Mouse (Mus musculus): Measurements from ENCODE around the gene Kdelr2. TPM values are rescaled to one million over a fixed set of nuclear protein-coding genes. Genes with fewer than 3 reads are reported as not detected.
"Not testable (repeated sequence)": the region's sequence is repeated elsewhere in the genome, so short reads cannot be mapped to it uniquely, and the experiment has no call there.

The Kdelr2 gene
- polyA plus RNA-seq, 1 experiment from 2014 or later = 297 TPM

- H3K4me1 ChIP-seq (replicated peaks) = peaks cover 9% of the 10 kb centered on the region
- peak overlapping the region; percentile 48 for H3K4me2 ChIP-seq
- H3K27me3 ChIP-seq = peaks cover 95% of the 10 kb centered on the region
- 24% methylated on average over 17 of the region's 17 CpGs for WGBS
- H3K36me3 ChIP-seq = no peaks in the 10 kb centered on the region
- 0 out of 2 replicates have a peak overlapping the region, but pooled peaks have one; percentile 31 for H3K4me3 ChIP-seq (replicated peaks)
- no peaks in the 10 kb centered on the region for H3K9me3 ChIP-seq
- no peak overlapping the region for H3K9ac ChIP-seq (replicated peaks)
- H3K27ac ChIP-seq = no peak overlapping the region
- ATAC-seq (ENCODE audit: insufficient number of reproducible peaks, insufficient read depth, low FRiP score, low TSS enrichment, low read depth) = no peak
These were observed 33.1 kb upstream of the Kdelr2 start for GRCm38 (mm10) chr5:143370416-143371145.

DNA sequence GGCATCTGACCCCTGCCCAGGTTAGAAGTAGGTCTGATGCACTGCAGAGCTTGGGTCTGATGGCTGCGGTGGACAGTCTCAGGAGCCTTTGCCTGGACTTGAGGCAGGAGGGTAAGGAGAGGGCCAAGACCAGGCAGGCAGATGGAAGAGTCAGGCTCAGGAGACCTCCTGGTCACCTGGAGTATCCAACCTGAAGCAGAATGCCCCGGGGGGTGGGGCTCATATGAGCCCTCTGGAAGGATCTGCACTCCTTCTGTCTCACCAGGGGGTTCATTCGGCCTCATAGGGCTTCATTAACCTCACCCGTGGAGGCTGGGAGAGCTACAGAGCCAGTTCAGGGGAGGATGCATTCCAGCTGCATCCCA, 32.5 kb upstream of the Kdelr2 start:
- Histone ChIP-seq H3K27me3 (peaks cover 93% of the 10 kb centered on the region), H3K4me1 (replicated peaks) (peaks cover 9% of the 10 kb centered on the region), H3K9ac (replicated peaks) (no peak overlapping the region), H3K4me3 (replicated peaks) (no peak overlapping the region), H3K4me2 (no peak overlapping the region), H3K9me3 (peaks cover 3% of the 10 kb centered on the region; the same call in 1 of the 2 replicates), H3K27ac (no peak overlapping the region), H3K36me3 (no peaks in the 10 kb centered on the region)
- ATAC-seq (ENCODE audit: insufficient number of reproducible peaks, insufficient read depth, low FRiP score, low TSS enrichment, low read depth) = no peak
- 53% methylated on average over 4 of the region's 4 CpGs for WGBS

GRCm38 (mm10) chr5:143372818-143373217, 30.8 kb upstream of the Kdelr2 start:
- 2% methylated on average over 35 of the region's 35 CpGs for whole genome bisulfite sequencing
- H3K4me3 ChIP-seq (replicated peaks) = peak overlapping the region; percentile 37
- no peak overlapping the region; the same call in 1 of the 2 replicates for H3K9ac ChIP-seq (replicated peaks)
- no peaks in the 10 kb centered on the region for H3K36me3 ChIP-seq
- peaks cover 6% of the 10 kb centered on the region; the same call in 1 of the 2 replicates for H3K9me3 ChIP-seq
- peaks cover 81% of the 10 kb centered on the region for H3K27me3 ChIP-seq
- no peak overlapping the region for H3K27ac ChIP-seq
- H3K4me1 ChIP-seq (replicated peaks) = peaks cover 9% of the 10 kb centered on the region
- H3K4me2 ChIP-seq = peak overlapping the region; percentile 61
- no peak for ATAC-seq (ENCODE audit: insufficient number of reproducible peaks, insufficient read depth, low FRiP score, low TSS enrichment, low read depth)

GRCm38 (mm10) chr5:143375242-143375641, 28.4 kb upstream of the Kdelr2 start:
- Histone ChIP-seq H3K27ac (no peak overlapping the region), H3K9ac (replicated peaks) (no peak overlapping the region), H3K4me3 (replicated peaks) (peak overlapping the region; percentile 15; the same call in 1 of the 2 replicates), H3K27me3 (peaks cover 57% of the 10 kb centered on the region), H3K36me3 (no peaks in the 10 kb centered on the region), H3K4me2 (peak overlapping the region; percentile 36; the same call in 1 of the 2 replicates), H3K9me3 (peaks cover 6% of the 10 kb centered on the region; the same call in 1 of the 2 replicates), H3K4me1 (replicated peaks) (peaks cover 4% of the 10 kb centered on the region)
- 9% methylated on average over 21 of the region's 21 CpGs for WGBS
- ATAC-seq (ENCODE audit: insufficient number of reproducible peaks, insufficient read depth, low FRiP score, low TSS enrichment, low read depth) = peak; percentile 63; the same call in 1 of the 2 replicates

DNA sequence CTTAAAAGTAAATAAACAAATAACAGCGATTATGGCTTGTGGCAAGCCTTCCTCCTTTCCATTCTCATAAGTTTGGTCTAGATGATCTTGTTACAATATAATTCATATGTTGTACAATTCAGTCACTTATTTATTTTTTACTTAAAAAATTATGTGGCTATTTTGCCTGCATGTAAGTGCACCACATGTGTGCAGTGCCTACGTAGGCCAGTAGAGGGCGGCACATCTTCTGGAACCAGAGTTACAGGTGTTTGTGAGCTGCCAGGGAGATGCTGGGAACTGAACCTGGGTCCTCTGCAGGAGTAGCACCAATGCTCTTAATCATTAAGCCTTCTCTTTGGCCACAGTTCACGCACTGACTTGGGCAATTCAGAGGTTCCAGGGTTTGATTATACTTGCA, 27.5 kb upstream of the Kdelr2 start:
- Histone ChIP-seq H3K36me3 (no peaks in the 10 kb centered on the region), H3K27ac (no peak overlapping the region), H3K9me3 (peaks cover 6% of the 10 kb centered on the region; the same call in 1 of the 2 replicates), H3K27me3 (peaks cover 48% of the 10 kb centered on the region), H3K4me2 (no peak overlapping the region), H3K4me1 (replicated peaks) (peaks cover 4% of the 10 kb centered on the region), H3K9ac (replicated peaks) (no peak overlapping the region), H3K4me3 (replicated peaks) (no peak overlapping the region)
- 87% methylated on average over 4 of the region's 4 CpGs for WGBS
- ATAC-seq (ENCODE audit: insufficient number of reproducible peaks, insufficient read depth, low FRiP score, low TSS enrichment, low read depth) = no peak

DNA sequence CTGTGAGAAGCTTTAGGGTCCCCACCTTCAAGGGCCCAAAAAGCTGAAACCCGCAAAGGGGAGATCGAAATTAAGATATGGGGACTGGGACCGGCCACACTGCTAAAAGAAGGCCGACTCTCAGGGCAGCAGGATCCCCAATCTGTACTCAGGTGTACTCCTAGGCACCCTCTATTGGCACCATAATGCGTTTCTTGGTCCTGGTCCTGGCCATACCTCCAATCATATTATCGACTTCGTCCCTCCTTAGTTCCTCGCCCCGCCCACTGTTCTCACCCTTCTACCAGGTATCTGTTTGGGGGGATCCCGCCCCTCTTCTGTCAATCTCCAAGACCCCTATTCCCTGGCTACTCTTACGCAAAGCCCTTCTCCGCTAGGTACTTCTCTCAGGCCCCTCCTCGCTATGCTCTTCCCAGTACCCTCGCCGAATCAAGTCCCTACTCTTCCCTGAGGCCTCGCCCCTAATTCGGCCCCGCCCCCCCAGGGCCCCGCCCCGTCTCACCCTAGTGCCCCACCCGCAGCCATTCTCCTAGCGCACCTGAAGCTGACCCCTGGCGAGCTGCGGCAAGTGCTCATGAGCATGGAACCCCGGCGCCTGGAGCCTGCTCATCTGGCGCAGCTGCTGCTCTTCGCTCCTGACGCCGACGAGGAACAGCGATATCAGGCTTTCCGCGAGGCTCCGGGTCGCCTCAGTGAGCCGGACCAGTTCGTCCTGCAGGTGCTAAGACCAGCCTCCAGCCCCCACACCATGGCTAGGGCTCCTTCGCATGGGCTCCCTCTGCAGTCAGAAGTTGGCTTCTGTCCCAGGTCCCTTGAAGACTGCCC, 16.6 kb upstream of the Kdelr2 start:
- peak; percentile 57; the same call in 1 of the 2 replicates for ATAC-seq (ENCODE audit: insufficient number of reproducible peaks, insufficient read depth, low FRiP score, low TSS enrichment, low read depth)
- Histone ChIP-seq H3K4me2 (peak overlapping the region; percentile 65), H3K4me3 (replicated peaks) (peak overlapping the region; percentile 35), H3K36me3 (no peaks in the 10 kb centered on the region), H3K27me3 (peaks cover 57% of the 10 kb centered on the region), H3K27ac (no peak overlapping the region), H3K4me1 (replicated peaks) (peaks cover 7% of the 10 kb centered on the region), H3K9me3 (no peaks in the 10 kb centered on the region), H3K9ac (replicated peaks) (peak overlapping the region; percentile 44)
- WGBS = 8% methylated on average over 39 of the region's 39 CpGs

GRCm38 (mm10) chr5:143394184-143394583, 9.5 kb upstream of the Kdelr2 start:
- H3K9ac ChIP-seq (replicated peaks) = no peak overlapping the region
- H3K27me3 ChIP-seq = peaks cover under 1% of the 10 kb centered on the region; the same call in 1 of the 2 replicates
- H3K4me3 ChIP-seq (replicated peaks) = no peak overlapping the region
- no peaks in the 10 kb centered on the region for H3K4me1 ChIP-seq (replicated peaks)
- 85% methylated on average over 7 of the region's 7 CpGs for WGBS
- no peak overlapping the region for H3K27ac ChIP-seq
- no peak for ATAC-seq (ENCODE audit: insufficient number of reproducible peaks, insufficient read depth, low FRiP score, low TSS enrichment, low read depth)
- H3K9me3 ChIP-seq = 0 out of 2 replicates have a peak, but pooled peaks cover 6% of the 10 kb centered on the region
- peaks cover 8% of the 10 kb centered on the region; the same call in 1 of the 2 replicates for H3K36me3 ChIP-seq
- no peak overlapping the region for H3K4me2 ChIP-seq

- not testable (repeated sequence) for H3K27me3 ChIP-seq; H3K9me3 ChIP-seq; H3K4me1 ChIP-seq (replicated peaks); H3K4me2 ChIP-seq; ATAC-seq (ENCODE audit: insufficient number of reproducible peaks, insufficient read depth, low FRiP score, low TSS enrichment, low read depth); H3K36me3 ChIP-seq; H3K4me3 ChIP-seq (replicated peaks); H3K27ac ChIP-seq; H3K9ac ChIP-seq (replicated peaks)
- 92% methylated on average over 2 of the region's 2 CpGs for WGBS
These were observed 8.7 kb upstream of the Kdelr2 start for GRCm38 (mm10) chr5:143394966-143395365.

DNA sequence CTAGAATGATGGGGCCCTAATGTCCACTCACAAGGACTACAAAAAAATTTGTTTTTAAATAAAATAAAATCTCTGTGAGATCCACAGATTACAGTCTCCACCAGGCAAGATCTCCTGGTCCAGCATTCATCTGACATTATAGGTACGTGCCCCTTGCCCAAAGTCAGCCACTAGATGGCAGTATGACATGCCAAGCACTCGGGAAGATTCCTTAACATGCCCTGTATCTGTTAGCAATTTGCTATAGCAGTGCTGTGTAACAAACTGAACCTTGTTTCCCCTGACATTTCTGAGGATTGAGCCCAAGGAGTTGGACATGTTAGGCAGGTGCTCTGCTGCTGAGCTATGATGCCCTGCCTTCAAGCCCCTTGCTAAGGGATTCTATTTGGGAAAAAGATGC, 8.0 kb upstream of the Kdelr2 start:
- no peaks in the 10 kb centered on the region for H3K27me3 ChIP-seq
- no peak overlapping the region for H3K4me2 ChIP-seq
- H3K4me1 ChIP-seq (replicated peaks) = no peaks in the 10 kb centered on the region
- WGBS = 44% methylated on average over 2 of the region's 2 CpGs
- H3K36me3 ChIP-seq = peaks cover 8% of the 10 kb centered on the region; the same call in 1 of the 2 replicates
- 0 out of 2 replicates have a peak, but pooled peaks cover 6% of the 10 kb centered on the region for H3K9me3 ChIP-seq
- H3K27ac ChIP-seq = no peak overlapping the region
- no peak overlapping the region for H3K9ac ChIP-seq (replicated peaks)
- H3K4me3 ChIP-seq (replicated peaks) = no peak overlapping the region
- no peak for ATAC-seq (ENCODE audit: insufficient number of reproducible peaks, insufficient read depth, low FRiP score, low TSS enrichment, low read depth)

GRCm38 (mm10) chr5:143400501-143400900, 3.1 kb upstream of the Kdelr2 start:
- Histone ChIP-seq H3K4me2 (no peak overlapping the region), H3K27ac (no peak overlapping the region), H3K4me3 (replicated peaks) (no peak overlapping the region), H3K27me3 (no peaks in the 10 kb centered on the region), H3K9ac (replicated peaks) (no peak overlapping the region), H3K9me3 (0 out of 2 replicates have a peak, but pooled peaks cover 6% of the 10 kb centered on the region), H3K4me1 (replicated peaks) (peaks cover 18% of the 10 kb centered on the region), H3K36me3 (peaks cover 12% of the 10 kb centered on the region)
- 88% methylated on average over 12 of the region's 12 CpGs for WGBS
- no peak for ATAC-seq (ENCODE audit: insufficient number of reproducible peaks, insufficient read depth, low FRiP score, low TSS enrichment, low read depth)

DNA sequence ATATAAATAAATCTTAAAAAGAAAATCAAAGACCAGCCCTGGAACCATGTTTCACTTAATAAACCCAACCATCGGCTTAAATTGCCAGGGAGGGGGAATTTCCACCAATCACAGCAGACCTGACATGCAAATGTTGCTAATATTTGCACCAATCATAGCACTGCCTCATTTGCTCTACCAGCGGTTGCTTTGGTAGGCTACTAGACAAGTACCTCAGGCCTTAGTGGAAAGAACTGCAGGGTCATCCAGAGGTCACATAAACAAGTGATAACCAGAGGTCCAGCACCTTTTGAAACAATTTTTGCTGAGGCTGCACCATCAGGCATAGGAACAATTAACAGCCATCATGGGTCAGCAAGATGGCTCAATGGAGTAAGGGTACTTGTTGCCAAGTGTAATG, 2.1 kb upstream of the Kdelr2 start:
- ATAC-seq (ENCODE audit: insufficient number of reproducible peaks, insufficient read depth, low FRiP score, low TSS enrichment, low read depth) = no peak
- Histone ChIP-seq H3K36me3 (peaks cover 22% of the 10 kb centered on the region), H3K27ac (no peak overlapping the region), H3K9me3 (no peaks in the 10 kb centered on the region), H3K27me3 (no peaks in the 10 kb centered on the region), H3K4me3 (replicated peaks) (no peak overlapping the region), H3K4me1 (replicated peaks) (peaks cover 22% of the 10 kb centered on the region), H3K4me2 (no peak overlapping the region), H3K9ac (replicated peaks) (no peak overlapping the region)
- WGBS = 66% methylated on average over 2 of the region's 2 CpGs

All from limb, embryonic 12.5 days (tissue).